Mouse (Mus musculus) adrenal gland, postnatal 14 days (tissue): Measurements from ENCODE around the gene Cdh10. TPM values are rescaled to one million over a fixed set of nuclear protein-coding genes. Genes with fewer than 3 reads are reported as not detected.

Source experiments
- DNase-seq: peaks from one replicate; pipeline ENCODE4 v3.0.0; 2021; ENCODE audit warnings: mixed read lengths
- total RNA-seq: library from RNA; stranded (reverse); gene quantifications from 2 replicates; pipeline ENCODE4 v1.2.3, GENCODE M21; 2021

Cdh10 gene
- total RNA-seq, 1 experiment from 2014 or later, result 0.33 TPM

- no peak for DNase-seq
Observed at GRCm38 (mm10) chr15:18975041-18975440, 156.3 kb downstream of the Cdh10 start.

DNA sequence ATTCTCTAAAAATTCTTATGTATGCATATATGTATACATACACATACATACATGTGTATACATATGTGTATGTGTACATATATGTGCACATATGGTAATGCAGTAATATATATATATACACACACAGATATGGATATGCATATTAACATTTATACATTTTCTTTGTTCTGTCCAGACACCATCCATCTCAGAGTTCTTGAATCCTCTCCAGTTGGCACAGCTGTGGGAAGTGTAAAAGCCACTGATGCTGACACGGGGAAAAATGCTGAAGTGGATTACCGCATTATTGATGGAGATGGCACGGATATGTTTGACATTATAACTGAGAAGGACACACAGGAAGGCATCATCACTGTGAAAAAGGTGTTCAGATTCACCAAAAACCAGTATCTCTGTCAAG is 166.1 kb downstream of the Cdh10 start:
- no peak for DNase-seq

DNA sequence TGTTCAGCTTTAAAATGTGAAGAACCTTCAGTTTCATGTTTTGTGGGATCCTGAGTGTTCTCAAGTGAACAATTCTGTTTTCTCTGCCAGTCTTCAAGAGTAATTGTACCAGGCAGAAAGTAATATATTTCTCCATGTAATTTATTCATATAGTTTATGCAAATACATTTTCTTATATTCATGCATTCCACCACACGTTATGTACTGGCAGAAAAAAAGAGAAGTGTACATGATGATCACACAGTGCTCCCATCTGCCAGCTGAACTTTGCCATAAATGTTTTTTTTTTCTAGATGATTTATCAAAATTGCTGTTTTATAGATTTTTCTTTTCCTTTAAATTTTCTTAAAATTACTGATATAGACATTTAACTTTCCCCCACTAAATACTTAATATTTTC is 168.9 kb downstream of the Cdh10 start:
- DNase-seq, result no peak

- no peak for DNase-seq
Observed at GRCm38 (mm10) chr15:18993512-18993911, 174.8 kb downstream of the Cdh10 start.

GRCm38 (mm10) chr15:18994294-18994693 is 175.5 kb downstream of the Cdh10 start:
- no peak for DNase-seq

DNA sequence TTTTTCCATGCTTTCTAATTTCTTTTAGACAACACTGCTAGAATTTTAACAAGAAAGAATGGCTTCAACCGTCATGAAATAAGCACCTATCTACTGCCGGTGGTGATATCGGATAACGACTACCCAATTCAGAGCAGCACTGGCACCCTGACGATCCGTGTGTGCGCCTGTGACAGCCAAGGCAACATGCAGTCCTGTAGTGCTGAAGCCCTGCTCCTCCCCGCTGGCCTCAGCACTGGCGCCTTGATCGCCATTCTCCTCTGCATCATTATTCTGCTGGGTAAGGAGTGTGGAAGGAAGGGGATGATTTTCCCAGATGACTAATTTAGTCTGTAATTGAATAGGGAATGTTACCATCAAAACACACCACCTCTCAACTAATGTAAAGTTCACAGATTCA is 192.1 kb downstream of the Cdh10 start:
- no peak for DNase-seq

DNA sequence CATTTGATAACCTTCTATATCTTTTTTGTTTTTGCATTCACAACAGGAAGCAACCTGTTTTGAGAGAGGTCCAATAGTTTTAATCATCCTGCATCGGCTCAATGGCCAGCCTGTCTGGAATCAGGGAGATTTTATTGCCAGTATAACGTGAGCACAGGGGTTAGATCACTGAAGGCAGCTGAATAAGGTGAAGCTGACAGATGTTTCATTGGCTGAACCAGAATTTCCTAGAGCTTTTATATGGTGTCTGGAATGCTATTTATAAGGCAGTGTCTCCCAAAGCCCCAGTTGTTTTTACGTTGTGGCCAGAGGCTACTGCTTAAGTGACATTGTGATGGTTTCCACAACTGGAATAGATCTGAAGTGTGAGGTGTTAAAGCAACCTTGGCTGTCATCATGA is 214.2 kb downstream of the Cdh10 start:
- no peak for DNase-seq

DNA sequence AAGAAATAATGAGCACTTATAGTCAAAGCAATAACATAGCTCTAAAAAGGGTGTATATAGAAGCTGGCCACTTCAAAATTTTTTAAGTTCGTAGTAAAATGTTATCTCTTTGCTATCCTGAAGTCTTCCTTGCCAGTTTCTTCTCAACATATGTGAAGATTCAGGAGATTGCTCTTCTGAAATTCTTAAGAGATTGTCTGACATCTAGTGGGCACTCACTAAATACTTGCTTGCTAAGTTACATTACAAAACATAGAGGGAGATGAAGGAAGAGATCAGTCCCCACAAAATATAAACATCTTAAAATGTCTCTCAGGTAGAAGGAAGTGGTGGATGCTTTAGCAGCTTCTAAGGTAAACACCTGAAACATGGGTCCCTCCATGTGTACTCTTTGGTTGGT is 221.3 kb downstream of the Cdh10 start:
- DNase-seq, result no peak
